Mouse (Mus musculus): ENCODE measurements around the gene Uggt2.

- peak; percentile 55 for TF ChIP-seq CTCF (IDR thresholded peaks at IDR 0.05; ENCODE audit: low read depth)
- TF ChIP-seq EP300 (IDR thresholded peaks at IDR 0.05; ENCODE audit: low read depth), result no peak
These were observed at the start of gene Uggt2 for GRCm38 (mm10) chr14:119098851-119099569.
